Mouse (Mus musculus): ENCODE data around the gene Fes. TPM values are rescaled to one million over a fixed set of nuclear protein-coding genes. Genes with fewer than 3 reads are reported as not detected.

The Fes gene
- polyA plus RNA-seq, 1 experiment from 2014 or later: 13.5 TPM

- H3K9me3 ChIP-seq: no peaks in the 10 kb centered on the region
- no peaks in the 10 kb centered on the region for H3K36me3 ChIP-seq
- no peak overlapping the region for H3K27ac ChIP-seq
- H3K9ac ChIP-seq: no peak overlapping the region
- H3K4me3 ChIP-seq (replicated peaks): no peak overlapping the region
- H3K4me1 ChIP-seq: peaks cover 5% of the 10 kb centered on the region; the same call in 1 of the 2 replicates
- no peak for ATAC-seq (ENCODE audit: insufficient read depth, low FRiP score, low read depth)
- H3K4me2 ChIP-seq: no peak overlapping the region
- WGBS: 82% methylated on average over 3 of the region's 3 CpGs
- H3K27me3 ChIP-seq (replicated peaks): no peaks in the 10 kb centered on the region
Measured at GRCm38 (mm10) chr7:80418036-80418435, 30.3 kb upstream of the Fes start.

GRCm38 (mm10) chr7:80417601-80418000, 29.9 kb upstream of the Fes start:
- no peaks in the 10 kb centered on the region for H3K9me3 ChIP-seq
- H3K36me3 ChIP-seq: no peaks in the 10 kb centered on the region
- H3K27ac ChIP-seq: no peak overlapping the region
- H3K4me1 ChIP-seq: 0 out of 2 replicates have a peak, but pooled peaks cover 1% of the 10 kb centered on the region
- ATAC-seq (ENCODE audit: insufficient read depth, low FRiP score, low read depth): no peak
- no peaks in the 10 kb centered on the region for H3K27me3 ChIP-seq (replicated peaks)
- no peak overlapping the region for H3K4me3 ChIP-seq (replicated peaks)
- H3K9ac ChIP-seq: no peak overlapping the region
- H3K4me2 ChIP-seq: no peak overlapping the region

GRCm38 (mm10) chr7:80416969-80417368, 29.2 kb upstream of the Fes start:
- no peaks in the 10 kb centered on the region for H3K27me3 ChIP-seq (replicated peaks)
- no peak for ATAC-seq (ENCODE audit: insufficient read depth, low FRiP score, low read depth)
- no peaks in the 10 kb centered on the region for H3K36me3 ChIP-seq
- H3K4me1 ChIP-seq: no peaks in the 10 kb centered on the region
- 78% methylated on average over 7 of the region's 7 CpGs for WGBS
- H3K4me2 ChIP-seq: no peak overlapping the region
- no peak overlapping the region for H3K27ac ChIP-seq
- H3K4me3 ChIP-seq (replicated peaks): no peak overlapping the region
- H3K9me3 ChIP-seq: no peaks in the 10 kb centered on the region
- no peak overlapping the region for H3K9ac ChIP-seq

DNA sequence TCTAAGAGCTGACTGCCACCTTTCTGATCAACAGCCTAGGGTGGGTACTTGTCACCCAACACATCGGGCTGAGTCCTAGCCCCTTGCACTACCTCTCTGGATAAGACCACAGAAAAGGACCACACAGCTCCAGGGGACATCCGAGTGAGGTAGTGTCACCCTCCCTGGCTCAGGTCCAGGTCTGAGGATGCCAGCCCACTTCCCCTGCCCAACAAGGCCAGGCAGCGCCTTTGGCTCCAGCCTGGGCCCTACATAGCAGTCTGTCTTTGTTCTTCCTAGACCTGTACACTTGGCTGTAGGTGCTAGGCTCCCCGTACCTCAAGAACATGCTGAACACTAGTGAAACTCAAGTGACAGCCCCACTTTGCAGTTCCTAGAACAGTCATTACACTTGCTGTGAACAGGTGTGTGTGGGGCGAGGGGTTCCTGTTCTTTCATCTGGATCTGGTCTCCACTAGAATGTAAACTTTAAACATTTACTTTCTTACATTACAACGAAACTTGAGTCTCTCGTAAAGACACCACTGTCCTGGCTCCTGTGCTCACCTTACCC, 26.6 kb upstream of the Fes start:
- no peak overlapping the region for H3K4me3 ChIP-seq (replicated peaks)
- 69% methylated on average over 7 of the region's 7 CpGs for WGBS
- no peaks in the 10 kb centered on the region for H3K9me3 ChIP-seq
- no peak overlapping the region for H3K9ac ChIP-seq
- no peak for ATAC-seq (ENCODE audit: insufficient read depth, low FRiP score, low read depth)
- H3K4me1 ChIP-seq: no peaks in the 10 kb centered on the region
- H3K27ac ChIP-seq: no peak overlapping the region
- H3K27me3 ChIP-seq (replicated peaks): no peaks in the 10 kb centered on the region
- no peak overlapping the region for H3K4me2 ChIP-seq
- no peaks in the 10 kb centered on the region for H3K36me3 ChIP-seq

DNA sequence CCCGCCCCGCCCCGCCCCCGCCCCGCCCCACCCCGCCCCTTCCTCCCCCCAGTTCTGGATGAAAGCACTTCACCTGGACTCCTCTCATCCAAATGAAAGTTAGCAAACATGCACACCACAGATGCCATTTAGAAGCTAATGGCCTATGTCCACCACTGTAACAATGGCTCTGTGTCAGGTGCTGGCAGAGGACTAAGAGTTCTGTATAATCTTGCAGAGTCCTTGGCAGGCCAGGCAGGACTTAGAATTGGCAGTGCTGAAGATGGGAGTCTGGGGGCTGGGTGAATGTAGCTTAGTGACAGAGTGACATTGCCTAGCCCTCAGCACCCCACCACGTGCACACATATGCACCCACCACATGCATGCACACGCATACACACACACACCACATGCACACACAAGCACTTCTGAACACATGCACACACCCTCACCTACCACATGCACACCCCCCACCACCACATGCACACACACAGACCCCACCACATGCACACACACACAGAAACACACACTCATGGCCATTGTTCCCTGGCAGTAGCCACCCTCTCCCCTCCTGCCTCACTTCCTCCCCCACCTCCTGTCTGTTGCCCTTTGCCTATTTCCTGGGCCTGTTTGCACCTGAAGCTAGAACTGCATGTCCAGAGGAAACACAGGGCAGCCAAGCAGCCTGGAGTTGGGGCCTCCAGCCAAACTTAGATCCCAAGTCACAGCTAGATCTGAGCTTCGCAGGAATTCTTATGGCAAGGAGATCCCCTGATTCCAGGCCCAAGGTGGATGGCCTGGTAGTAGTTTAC, 26.0 kb upstream of the Fes start:
- no peak for ATAC-seq (ENCODE audit: insufficient read depth, low FRiP score, low read depth)
- no peaks in the 10 kb centered on the region for H3K36me3 ChIP-seq

GRCm38 (mm10) chr7:80412781-80413180, 25.0 kb upstream of the Fes start:
- no peak overlapping the region for H3K4me2 ChIP-seq
- H3K27ac ChIP-seq: no peak overlapping the region
- H3K27me3 ChIP-seq (replicated peaks): no peaks in the 10 kb centered on the region
- WGBS: 68% methylated on average over 5 of the region's 5 CpGs
- H3K9ac ChIP-seq: no peak overlapping the region
- H3K4me3 ChIP-seq (replicated peaks): no peak overlapping the region
- 0 out of 2 replicates have a peak, but pooled peaks cover 3% of the 10 kb centered on the region for H3K4me1 ChIP-seq
- H3K36me3 ChIP-seq: no peaks in the 10 kb centered on the region
- H3K9me3 ChIP-seq: no peaks in the 10 kb centered on the region
- ATAC-seq (ENCODE audit: insufficient read depth, low FRiP score, low read depth): no peak

More for the DNA sequence above, 26.0 kb upstream of the Fes start:
- Histone ChIP-seq H3K4me2 (no peak overlapping the region), H3K27ac (no peak overlapping the region), H3K4me3 (replicated peaks) (no peak overlapping the region), H3K9me3 (no peaks in the 10 kb centered on the region), H3K4me1 (no peaks in the 10 kb centered on the region), H3K27me3 (replicated peaks) (no peaks in the 10 kb centered on the region), H3K9ac (no peak overlapping the region)
- 84% methylated on average over 9 of the region's 9 CpGs for WGBS

DNA sequence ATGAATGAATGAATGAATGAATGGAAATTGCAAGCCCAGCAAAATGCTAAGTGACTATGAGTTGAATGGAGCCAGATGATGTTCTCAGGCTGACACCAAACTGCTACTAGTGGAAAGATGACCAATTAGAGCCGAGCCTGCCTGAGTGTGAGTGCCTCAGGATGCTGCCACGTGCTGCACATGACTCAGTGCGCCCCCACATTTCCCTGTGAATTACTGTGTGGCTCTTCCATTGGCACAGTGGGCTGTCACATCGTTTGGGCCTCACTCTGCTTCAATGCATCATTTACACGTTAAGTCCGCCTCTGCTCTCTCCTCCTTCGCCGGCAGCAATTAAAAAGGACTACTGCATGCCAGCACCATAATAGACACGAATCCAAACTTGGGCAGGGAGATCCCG, 24.5 kb upstream of the Fes start:
- Histone ChIP-seq H3K9me3 (no peaks in the 10 kb centered on the region), H3K4me3 (replicated peaks) (no peak overlapping the region), H3K4me1 (0 out of 2 replicates have a peak, but pooled peaks cover 8% of the 10 kb centered on the region), H3K27me3 (replicated peaks) (no peaks in the 10 kb centered on the region), H3K9ac (no peak overlapping the region), H3K36me3 (no peaks in the 10 kb centered on the region), H3K4me2 (no peak overlapping the region), H3K27ac (no peak overlapping the region)
- whole genome bisulfite sequencing: 77% methylated on average over 10 of the region's 10 CpGs
- ATAC-seq (ENCODE audit: insufficient read depth, low FRiP score, low read depth): no peak

GRCm38 (mm10) chr7:80410380-80410779, 22.6 kb upstream of the Fes start:
- Histone ChIP-seq H3K9ac (no peak overlapping the region; the same call in 1 of the 2 replicates), H3K9me3 (no peaks in the 10 kb centered on the region), H3K36me3 (no peaks in the 10 kb centered on the region), H3K4me1 (0 out of 2 replicates have a peak, but pooled peaks cover 9% of the 10 kb centered on the region), H3K27me3 (replicated peaks) (no peaks in the 10 kb centered on the region), H3K4me2 (no peak overlapping the region), H3K4me3 (replicated peaks) (no peak overlapping the region), H3K27ac (no peak overlapping the region)
- no peak; the same call in 1 of the 2 replicates for ATAC-seq (ENCODE audit: insufficient read depth, low FRiP score, low read depth)
- 84% methylated on average over 9 of the region's 9 CpGs for WGBS

- no peaks in the 10 kb centered on the region for H3K9me3 ChIP-seq
- no peaks in the 10 kb centered on the region for H3K27me3 ChIP-seq (replicated peaks)
- H3K4me3 ChIP-seq (replicated peaks): no peak overlapping the region
- no peaks in the 10 kb centered on the region for H3K36me3 ChIP-seq
- no peak overlapping the region for H3K9ac ChIP-seq
- 59% methylated on average over 9 of the region's 9 CpGs for WGBS
- H3K4me1 ChIP-seq: 0 out of 2 replicates have a peak, but pooled peaks cover 9% of the 10 kb centered on the region
- ATAC-seq (ENCODE audit: insufficient read depth, low FRiP score, low read depth): 0 out of 2 replicates have a peak, but pooled peaks have one; percentile 51
- no peak overlapping the region for H3K4me2 ChIP-seq
- no peak overlapping the region for H3K27ac ChIP-seq
Measured at GRCm38 (mm10) chr7:80407712-80408111, 20.0 kb upstream of the Fes start.

DNA sequence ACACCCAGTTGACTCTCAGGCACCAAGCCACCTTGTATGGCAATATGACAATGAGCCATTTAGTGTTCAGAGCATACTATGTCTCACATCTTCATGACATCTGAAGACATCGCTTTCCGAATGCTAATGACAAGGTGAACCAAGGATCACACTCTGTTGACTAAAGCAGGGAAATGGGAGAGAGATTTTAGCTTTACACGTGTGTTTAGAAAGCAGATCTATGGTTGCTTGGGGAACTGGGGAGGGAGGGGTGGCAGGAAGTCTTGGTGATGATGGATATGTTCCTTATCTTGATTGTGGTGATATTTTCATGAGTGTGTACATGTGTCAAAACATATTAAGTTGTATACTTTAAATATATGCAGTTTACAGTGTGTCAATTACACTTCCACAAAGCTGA, 18.4 kb upstream of the Fes start:
- no peaks in the 10 kb centered on the region for H3K27me3 ChIP-seq (replicated peaks)
- peaks cover 15% of the 10 kb centered on the region for H3K4me1 ChIP-seq

DNA sequence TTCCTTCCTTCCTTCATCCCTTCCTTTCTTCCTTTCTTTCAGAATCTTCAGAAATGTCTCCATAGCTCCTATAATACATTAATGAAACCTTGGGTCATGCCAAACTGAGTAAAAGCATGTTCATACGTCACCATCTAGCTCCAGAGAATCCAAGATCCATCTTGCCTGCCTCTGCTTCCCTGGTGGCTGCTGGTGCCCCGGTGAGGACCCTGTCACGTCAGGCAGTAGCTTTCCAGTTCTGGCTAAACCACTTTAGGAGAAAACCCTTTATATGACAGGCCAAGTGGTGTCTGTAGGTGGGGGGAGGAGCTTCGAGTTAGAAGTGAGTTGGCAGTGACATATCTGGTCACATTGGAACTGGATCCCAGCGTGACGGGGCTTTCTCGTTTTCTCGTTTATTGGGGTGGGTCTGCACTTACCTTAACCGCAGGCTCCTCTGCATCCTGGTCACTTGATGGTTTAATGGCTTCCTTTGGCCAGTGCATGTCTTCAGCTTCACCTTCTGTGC, 17.5 kb upstream of the Fes start, which contains the start of gene Furin:
Gene Furin, minus strand, starts transcription at position 249 of the 508 bp plus-strand sequence.
- no peak within 1 kb of the TSS for H3K9ac ChIP-seq
- ATAC-seq (ENCODE audit: insufficient read depth, low FRiP score, low read depth): no peak
- no peak within 1 kb of the TSS for H3K4me2 ChIP-seq
- H3K36me3 ChIP-seq: no peaks in the 10 kb centered on the region
- H3K27ac ChIP-seq: no peak within 1 kb of the TSS
- no peaks in the 10 kb centered on the region for H3K27me3 ChIP-seq (replicated peaks)
- no peak within 1 kb of the TSS for H3K4me3 ChIP-seq (replicated peaks)
- 73% methylated on average over 9 of the region's 9 CpGs for WGBS
- no peaks in the 10 kb centered on the region for H3K9me3 ChIP-seq
- peaks cover 23% of the 10 kb centered on the region for H3K4me1 ChIP-seq

More for the DNA sequence above, 18.4 kb upstream of the Fes start:
- no peak overlapping the region for H3K27ac ChIP-seq
- H3K4me3 ChIP-seq (replicated peaks): no peak overlapping the region
- ATAC-seq (ENCODE audit: insufficient read depth, low FRiP score, low read depth): no peak
- no peak overlapping the region for H3K4me2 ChIP-seq
- H3K9ac ChIP-seq: no peak overlapping the region
- no peaks in the 10 kb centered on the region for H3K9me3 ChIP-seq
- 76% methylated on average over 3 of the region's 3 CpGs for WGBS
- no peaks in the 10 kb centered on the region for H3K36me3 ChIP-seq
